Comparison of ENCODE assay signal across 12 mouse cellular contexts in genomic region chr1:39839838-39840237, GRCm38 (mm10). TPM values are rescaled to one million over a fixed set of nuclear protein-coding genes. Genes with fewer than 3 reads are reported as not detected.
DNase-seq lines count a peak whose midpoint lies in the region; ATAC-seq lines count a peak whose summit lies in the region.
"Had no signal": no experiment of that assay in that cellular context is flagged by ENCODE, and none has a peak within 500 bp of the region (broad histone marks: within the 10 kb centered on the region; RNA-seq: fewer than 3 reads in every experiment).

No protein-coding gene starts in this region.

- DNase-seq in CD4-positive, CD25-positive, alpha-beta regulatory T cell, adult 2 months (ENCODE audit: low read depth, low spot score): peak; percentile 42
- peak; percentile 39 for DNase-seq in MEL-GATA-1-ER (ENCODE audit: extremely low read depth, low read depth)
- no peak for DNase-seq in urinary bladder, postnatal 4 days (ENCODE audit: low spot score in 2 of 2)
- DNase-seq in left cerebral cortex, adult 11 months (ENCODE audit: low spot score): no peak
- DNase-seq: cerebellum, adult 8-10 months; gastrocnemius, adult 2 months; kidney, adult 8-10 months; lung, postnatal 10 days had no signal

- ATAC-seq in CD4-positive, CD25-positive, alpha-beta regulatory T cell, adult 4 months: no peak
- no peak for ATAC-seq in midbrain, embryonic 12.5 days (ENCODE audit: low FRiP score, low read depth)
- no peak for ATAC-seq in midbrain, embryonic 16.5 days
- no peak for ATAC-seq in liver, embryonic 15.5 days (ENCODE audit: insufficient read depth)

- peaks cover 16% of the 10 kb centered on the region for H3K4me1 ChIP-seq in midbrain, embryonic 12.5 days
- peaks cover 11% of the 10 kb centered on the region for H3K4me1 ChIP-seq in midbrain, embryonic 16.5 days (ENCODE audit: control insufficient read depth, insufficient read depth, low read length)
- H3K4me1 ChIP-seq in liver, embryonic 15.5 days (replicated peaks): peaks cover 25% of the 10 kb centered on the region

- no peak overlapping the region for H3K9ac ChIP-seq in midbrain, embryonic 12.5 days (replicated peaks)
- no peak overlapping the region for H3K9ac ChIP-seq in midbrain, embryonic 16.5 days (ENCODE audit: low read depth, low read length)
- H3K9ac ChIP-seq in liver, embryonic 15.5 days: no peak overlapping the region

- H3K27me3 ChIP-seq in midbrain, embryonic 12.5 days: no peaks in the 10 kb centered on the region
- no peaks in the 10 kb centered on the region for H3K27me3 ChIP-seq in midbrain, embryonic 16.5 days (ENCODE audit: control insufficient read depth, insufficient read depth, low read depth, low read length)
- no peaks in the 10 kb centered on the region for H3K27me3 ChIP-seq in liver, embryonic 15.5 days

- 71% methylated on average over 8 of the region's 8 CpGs for WGBS in midbrain, embryonic 12.5 days
- 63% methylated on average over 8 of the region's 8 CpGs for WGBS in midbrain, embryonic 16.5 days
- WGBS in liver, embryonic 15.5 days (ENCODE audit: insufficient replicate concordance): 51% methylated on average over 8 of the region's 8 CpGs

- H3K36me3 ChIP-seq in midbrain, embryonic 12.5 days: no peaks in the 10 kb centered on the region
- no peaks in the 10 kb centered on the region for H3K36me3 ChIP-seq in midbrain, embryonic 16.5 days (ENCODE audit: control insufficient read depth, insufficient read depth, low read length)
- no peaks in the 10 kb centered on the region for H3K36me3 ChIP-seq in liver, embryonic 15.5 days (replicated peaks)

- H3K27ac ChIP-seq in midbrain, embryonic 12.5 days (replicated peaks): peak overlapping the region; percentile 82
- no peak overlapping the region for H3K27ac ChIP-seq in midbrain, embryonic 16.5 days (ENCODE audit: low read length)
- H3K27ac ChIP-seq in liver, embryonic 15.5 days (replicated peaks): no peak overlapping the region
- H3K27ac ChIP-seq: gastrocnemius, adult 2 months had no signal

- no peaks in the 10 kb centered on the region for H3K9me3 ChIP-seq in midbrain, embryonic 12.5 days
- H3K9me3 ChIP-seq in midbrain, embryonic 16.5 days (replicated peaks; ENCODE audit: control insufficient read depth, low read length, poor library complexity, severe bottlenecking): no peaks in the 10 kb centered on the region
- no peaks in the 10 kb centered on the region for H3K9me3 ChIP-seq in liver, embryonic 15.5 days (replicated peaks)

- H3K4me3 ChIP-seq in midbrain, embryonic 12.5 days: no peak overlapping the region
- no peak overlapping the region for H3K4me3 ChIP-seq in midbrain, embryonic 16.5 days (ENCODE audit: low read depth, low read length)
- H3K4me3 ChIP-seq in liver, embryonic 15.5 days (replicated peaks): no peak overlapping the region
- H3K4me3 ChIP-seq: gastrocnemius, adult 2 months had no signal

- no peak overlapping the region for H3K4me2 ChIP-seq in midbrain, embryonic 12.5 days (replicated peaks)
- no peak overlapping the region for H3K4me2 ChIP-seq in midbrain, embryonic 16.5 days (ENCODE audit: low read length)
- H3K4me2 ChIP-seq in liver, embryonic 15.5 days: peak overlapping the region; percentile 13; the same call in 1 of the 2 replicates

RNA-seq across cellular contexts. Expression of gene Gm3646, which starts 34.7 kb away (rescaled TPM):
- not detected for polyA plus RNA-seq in CD4-positive, CD25-positive, alpha-beta regulatory T cell, adult 4 months (2017; shearing (Covaris generic))
- not detected in 2 replicates for polyA plus RNA-seq in midbrain, embryonic 12.5 days (2016; fragmentation: Nextera tagmentation; extraction: Ambion mirVana)
- polyA plus RNA-seq in midbrain, embryonic 16.5 days (2015; fragmentation: Nextera tagmentation; extraction: Ambion mirVana): not detected in 2 replicates
- not detected in 2 replicates for polyA plus RNA-seq in liver, embryonic 15.5 days (2015; fragmentation: Nextera tagmentation; extraction: Ambion mirVana)

Comparison
In these comparisons a context has a peak if more than half of its experiments do, and no peak if none do; other contexts are left out.
1. DNase-seq: peak in CD4-positive, CD25-positive, alpha-beta regulatory T cell, adult 2 months (single experiment) and MEL-GATA-1-ER (single experiment); none in urinary bladder, postnatal 4 days (0 of 2) and left cerebral cortex, adult 11 months (single experiment).